Mouse (Mus musculus) erythroblast, embryonic 14.5 days (primary cell): Measurements from ENCODE around the gene Astn1.

Experiments used
- GATA1 ChIP-seq: IDR thresholded peaks from 2 replicates; pipeline ENCODE4 v1.6.1; 2012; ENCODE audit warnings: low read length, inconsistent platforms, mixed read lengths
- TAL1 ChIP-seq: IDR thresholded peaks from 3 replicates; pipeline ENCODE4 v1.6.1; 2012; ENCODE audit warnings: low read length, inconsistent platforms, mixed read lengths

DNA sequence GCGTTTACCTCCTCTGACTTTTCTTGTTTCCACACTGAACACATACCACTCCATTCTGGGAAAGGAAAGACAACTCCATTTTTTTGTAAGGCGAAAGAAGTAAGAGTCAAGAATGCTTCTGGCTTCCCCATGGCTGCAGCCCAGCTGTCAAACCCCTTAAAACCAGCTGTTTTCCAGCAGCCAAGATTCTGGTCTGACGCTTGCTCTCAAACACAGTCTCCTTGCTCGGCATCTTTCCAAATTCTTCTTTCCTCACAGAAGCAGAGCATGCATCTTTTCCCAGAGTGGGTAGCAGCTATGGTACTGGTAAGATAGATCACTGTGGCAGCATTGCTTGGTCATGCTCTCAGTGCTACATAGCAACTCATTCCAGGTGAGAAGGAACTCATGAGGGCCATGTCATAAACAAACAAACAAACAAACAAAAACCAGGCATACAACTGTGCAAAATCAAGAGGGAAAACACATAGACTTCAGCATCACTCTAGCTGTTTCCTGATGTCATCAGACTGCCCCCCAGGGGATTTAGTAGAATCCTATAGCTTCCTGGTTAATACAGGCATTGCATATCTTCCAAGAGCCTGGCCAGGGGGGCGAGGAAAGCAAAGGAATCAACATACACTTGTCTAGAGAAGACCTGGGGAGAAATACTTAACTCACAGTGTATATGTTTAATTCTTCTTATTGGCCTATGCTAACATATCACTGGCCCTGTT is 8.3 kb upstream of the Astn1 start:
- TF ChIP-seq TAL1 (no peak), GATA1 (no peak)
